Mouse (Mus musculus) liver, embryonic 14.5 days (tissue): ENCODE data around the gene Dnajc2. TPM values are rescaled to one million over a fixed set of nuclear protein-coding genes. Genes with fewer than 3 reads are reported as not detected.

Experiments
- ATAC-seq: fragments of 200-750 bp; cut with Nextera tagmentation; 2 replicates; pipeline ENCODE4 v1.8.0; 2017; ENCODE audit warnings: moderate number of reproducible peaks, mild to moderate bottlenecking, moderate library complexity; ENCODE audit not compliant: insufficient read depth
- DNase-seq, 3 experiments: peaks; one replicate each; pipeline ENCODE4 v3.0.0-alpha.2; 2012 to 2013; ENCODE audit warnings: low read depth in 3 of 3, low spot score in 3 of 3
- H3K27ac ChIP-seq: fragments of 300-500 bp; sonication (generic); 2 replicates; pipeline ENCODE4 v1.5.1; 2014; ENCODE audit warnings: moderate library complexity, mild to moderate bottlenecking, control low read depth, inconsistent platforms
- H3K27me3 ChIP-seq: fragments of 300-500 bp; sonication (generic); 2 replicates; pipeline ENCODE4 v1.6.1; 2014; ENCODE audit warnings: mild to moderate bottlenecking, low read length, moderate library complexity; ENCODE audit not compliant: control insufficient read depth, insufficient read depth
- H3K36me3 ChIP-seq: fragments of 300-500 bp; sonication (generic); replicated peaks from 2 replicates; pipeline ENCODE4 v1.6.1; 2014; ENCODE audit warnings: low read depth; ENCODE audit not compliant: control insufficient read depth, insufficient read depth
- H3K4me1 ChIP-seq, 2 experiments: fragments of 200-500 bp in 1 of 2; fragments of 300-500 bp in 1 of 2; sonication (generic) in 1 of 2; replicated peaks; 2 replicates each; pipeline ENCODE4 v1.6.1; 2012 to 2014; ENCODE audit warnings: antibody characterized with exemption in 1 of 2, inconsistent platforms in 1 of 2, low read length in 1 of 2; ENCODE audit not compliant: control insufficient read depth in 2 of 2, insufficient read depth in 2 of 2
- H3K4me2 ChIP-seq: fragments of 300-500 bp; sonication (generic); 2 replicates; pipeline ENCODE4 v1.6.1; 2014; ENCODE audit warnings: low read depth, mild to moderate bottlenecking, control low read depth, moderate library complexity
- H3K4me3 ChIP-seq, 2 experiments: fragments of 200-500 bp in 1 of 2; fragments of 300-500 bp in 1 of 2; sonication (generic) in 1 of 2; 2 replicates each; pipeline ENCODE4 v1.5.1; 2012 to 2014; ENCODE audit warnings: low read depth in 2 of 2, low read length in 2 of 2, mild to moderate bottlenecking in 2 of 2, control low read depth in 1 of 2, inconsistent platforms in 1 of 2, moderate library complexity in 1 of 2; ENCODE audit not compliant: insufficient read depth in 1 of 2
- H3K9ac ChIP-seq: fragments of 300-500 bp; sonication (generic); replicated peaks from 2 replicates; pipeline ENCODE4 v1.6.1; 2014; ENCODE audit warnings: mild to moderate bottlenecking, control low read depth, moderate library complexity
- H3K9me3 ChIP-seq: fragments of 300-500 bp; sonication (generic); 2 replicates; pipeline ENCODE4 v1.6.1; 2016; ENCODE audit warnings: low read length, mixed read lengths; ENCODE audit not compliant: control insufficient read depth
- CTCF ChIP-seq: IDR thresholded peaks from 2 replicates; pipeline ENCODE4 v1.5.1; 2016; ENCODE audit warnings: antibody characterized with exemption, low read depth, control low read depth
- EP300 ChIP-seq: IDR thresholded peaks from 2 replicates; pipeline ENCODE4 v1.6.1; 2016; ENCODE audit warnings: antibody characterized with exemption, low read depth
- WGBS: fragments of 180-500 bp; shearing (Covaris S2); extraction: QIAGEN DNeasy Blood & Tissue Kit; methylation state at CpG from one replicate; pipeline ENCODE4 v1.1.7; 2014; ENCODE audit not compliant: insufficient replicate concordance; 5-methylcytosine and 5-hydroxymethylcytosine counted together
- polyA plus RNA-seq, 2 experiments: library from polyadenylated mRNA; depleted of rRNA in 1 of 2; stranded (reverse) in 1 of 2; unstranded in 1 of 2; fragments of >200 nt; fragmentation: Nextera tagmentation in 1 of 2; extraction: Ambion mirVana in 1 of 2; gene quantifications; 2 replicates each; pipeline versions ENCODE4 v1.2.1 to v1.2.3; 2012 to 2014

Dnajc2 gene
- polyA plus RNA-seq, 2 experiments: 14.5 to 31.4 TPM

- Histone ChIP-seq H3K27ac (no peak overlapping the region), H3K9me3 (no peaks in the 10 kb centered on the region), H3K4me1 (no peaks in the 10 kb centered on the region), H3K27me3 (no peaks in the 10 kb centered on the region), H3K9ac (no peak overlapping the region), H3K36me3 (no peaks in the 10 kb centered on the region), H3K4me3 (no peak overlapping the region), H3K4me2 (no peak overlapping the region)
- 29% methylated on average over 1 of the region's 1 CpGs for whole genome bisulfite sequencing
- DNase-seq: peak in 1 of 3 experiments; percentile 9
- no peak for ATAC-seq
- TF ChIP-seq CTCF: peak; percentile 79
- TF ChIP-seq EP300: no peak
Observed at GRCm38 (mm10) chr5:21813994-21814393, 28.9 kb upstream of the Dnajc2 start.

DNA sequence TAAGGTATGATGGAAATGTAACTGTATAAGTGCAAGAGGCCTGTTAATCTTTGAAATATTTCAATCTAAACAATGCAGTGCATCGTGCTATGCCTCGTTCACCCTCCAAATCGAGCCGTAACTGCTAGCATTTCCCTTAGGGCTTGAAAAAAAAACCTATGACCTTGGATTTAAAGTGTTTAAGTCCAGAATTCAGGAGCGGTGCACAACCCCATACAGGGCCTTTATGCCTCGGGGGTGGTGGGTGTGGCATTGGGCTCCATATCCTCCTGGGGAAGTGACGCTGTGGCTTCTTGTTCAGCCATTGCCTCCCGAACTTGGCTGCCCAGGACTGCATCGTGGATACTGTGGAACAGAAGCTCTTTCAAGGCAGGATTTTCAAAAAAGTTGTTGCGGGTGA lies 25.9 kb upstream of the Dnajc2 start:
- no peak for DNase-seq
- Histone ChIP-seq H3K4me1 (no peaks in the 10 kb centered on the region), H3K36me3 (no peaks in the 10 kb centered on the region), H3K4me2 (no peak overlapping the region), H3K4me3 (no peak overlapping the region), H3K27me3 (no peaks in the 10 kb centered on the region), H3K9me3 (no peaks in the 10 kb centered on the region), H3K9ac (no peak overlapping the region), H3K27ac (no peak overlapping the region)
- ATAC-seq: no peak
- TF ChIP-seq CTCF (no peak), EP300 (no peak)
- WGBS: 65% methylated on average over 10 of the region's 10 CpGs

DNA sequence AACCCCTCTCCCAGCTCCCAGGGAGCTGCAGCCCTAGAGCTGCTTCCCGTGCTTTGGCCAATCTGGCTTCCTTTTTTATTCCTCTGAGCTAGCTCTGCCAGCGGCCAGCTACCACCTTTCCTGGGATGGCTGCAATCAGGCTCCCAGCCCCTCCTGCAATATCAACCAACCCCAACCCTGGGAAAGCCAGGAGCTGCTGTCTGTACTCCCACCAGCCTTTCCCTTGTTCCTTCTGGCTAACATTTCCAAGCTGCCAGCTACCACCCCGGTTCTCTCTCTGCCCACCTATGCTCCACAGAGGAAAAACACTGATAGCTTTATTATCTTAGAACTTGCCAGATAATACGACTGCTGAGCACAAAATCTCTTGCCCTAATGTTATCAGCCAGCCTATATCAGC lies 19.8 kb upstream of the Dnajc2 start:
- H3K9me3 ChIP-seq: no peaks in the 10 kb centered on the region
- no peak overlapping the region for H3K4me2 ChIP-seq
- no peak for ATAC-seq
- 46% methylated on average over 4 of the region's 4 CpGs for WGBS
- H3K36me3 ChIP-seq: peaks cover 37% of the 10 kb centered on the region
- H3K4me3 ChIP-seq: no peak overlapping the region
- no peak overlapping the region for H3K9ac ChIP-seq
- H3K27ac ChIP-seq: no peak overlapping the region
- H3K27me3 ChIP-seq: no peaks in the 10 kb centered on the region
- no peaks in the 10 kb centered on the region for H3K4me1 ChIP-seq
- DNase-seq: no peak
- no peak for TF ChIP-seq CTCF
- no peak for TF ChIP-seq EP300

DNA sequence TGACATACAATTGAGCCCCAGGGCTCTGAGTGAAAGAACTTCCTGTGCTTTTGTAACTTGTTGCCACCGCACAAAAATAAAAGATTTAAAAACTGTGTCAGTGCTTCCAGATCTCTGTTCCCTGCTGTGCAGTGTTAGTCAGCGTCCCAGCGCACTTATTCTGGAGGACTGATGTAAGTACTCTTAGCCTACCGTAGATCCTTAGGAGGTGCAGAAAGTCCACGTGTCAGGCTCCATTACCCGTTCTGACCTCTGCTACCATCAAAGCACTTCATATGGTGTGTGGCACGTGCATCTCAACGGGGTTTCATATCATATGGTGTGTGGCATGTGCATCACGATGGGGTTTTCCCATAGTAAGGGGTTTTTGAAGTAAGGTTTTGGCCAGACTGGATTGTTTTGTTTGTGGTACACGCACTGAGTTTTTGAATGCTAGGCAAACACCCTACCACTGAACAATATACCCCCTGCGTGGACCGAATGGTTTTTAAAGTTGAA lies 18.7 kb upstream of the Dnajc2 start:
- Histone ChIP-seq H3K27me3 (no peaks in the 10 kb centered on the region), H3K4me3 (no peak overlapping the region), H3K27ac (no peak overlapping the region), H3K4me2 (no peak overlapping the region), H3K9ac (no peak overlapping the region), H3K4me1 (no peaks in the 10 kb centered on the region), H3K36me3 (peaks cover 47% of the 10 kb centered on the region), H3K9me3 (no peaks in the 10 kb centered on the region)
- no peak for TF ChIP-seq EP300
- no peak for TF ChIP-seq CTCF
- WGBS: 91% methylated on average over 12 of the region's 12 CpGs
- ATAC-seq (no peak), DNase-seq (no peak)

GRCm38 (mm10) chr5:21802907-21803306 lies 17.9 kb upstream of the Dnajc2 start:
- no peaks in the 10 kb centered on the region for H3K9me3 ChIP-seq
- no peaks in the 10 kb centered on the region for H3K4me1 ChIP-seq
- TF ChIP-seq CTCF: no peak
- TF ChIP-seq EP300: no peak
- DNase-seq: no peak
- no peak for ATAC-seq
- H3K27me3 ChIP-seq: no peaks in the 10 kb centered on the region
- H3K9ac ChIP-seq: no peak overlapping the region
- H3K27ac ChIP-seq: no peak overlapping the region
- no peak overlapping the region for H3K4me2 ChIP-seq
- H3K36me3 ChIP-seq: peaks cover 47% of the 10 kb centered on the region
- H3K4me3 ChIP-seq: no peak overlapping the region
- 91% methylated on average over 9 of the region's 9 CpGs for WGBS

GRCm38 (mm10) chr5:21792166-21792565 lies 7.1 kb upstream of the Dnajc2 start:
- Histone ChIP-seq H3K4me3 (no peak overlapping the region), H3K4me1 (peaks cover 7 to 8% of the 10 kb centered on the region in 2 experiments), H3K36me3 (peaks cover 22% of the 10 kb centered on the region), H3K27ac (no peak overlapping the region), H3K9ac (no peak overlapping the region), H3K4me2 (no peak overlapping the region), H3K9me3 (no peaks in the 10 kb centered on the region), H3K27me3 (no peaks in the 10 kb centered on the region)
- no peak for TF ChIP-seq CTCF
- no peak for TF ChIP-seq EP300
- ATAC-seq (no peak), DNase-seq (no peak)
